Mouse (Mus musculus): Measurements from ENCODE around the gene Pou2f3. TPM values are rescaled to one million over a fixed set of nuclear protein-coding genes. Genes with fewer than 3 reads are reported as not detected.

Pou2f3 gene
- not detected in 2 replicates for total RNA-seq (2017)

DNA sequence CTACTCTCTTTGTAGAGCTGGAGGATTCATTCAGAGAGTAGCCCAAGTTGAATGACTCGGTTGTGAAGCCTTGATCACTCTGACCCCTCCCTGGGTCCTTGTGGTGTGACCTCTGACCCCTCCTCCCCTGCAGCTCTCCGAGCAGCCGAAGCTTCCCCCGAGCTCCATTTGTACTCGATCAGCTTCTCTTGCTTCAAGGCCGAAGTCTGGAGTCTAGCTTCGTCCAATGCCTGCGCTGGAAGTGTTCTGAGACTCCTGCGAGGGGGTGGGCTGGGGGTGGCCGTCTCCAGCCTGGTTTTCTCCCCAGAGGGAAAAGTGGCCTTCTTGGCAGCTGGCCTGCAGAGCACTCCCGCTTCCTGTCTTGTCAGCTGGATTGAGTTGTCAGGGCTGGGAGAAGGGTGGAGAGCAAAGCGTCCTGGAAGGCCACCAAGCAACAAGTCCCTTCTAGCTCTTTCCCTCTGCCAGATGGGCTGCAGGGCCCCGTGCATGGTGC, at the start of gene Pou2f3:
TSS of gene Pou2f3 (minus strand) at position 180 of the 493 bp plus-strand sequence.
- no peak for ATAC-seq (ENCODE audit: extremely low read depth, insufficient number of reproducible peaks, low FRiP score, poor library complexity, severe bottlenecking)

DNA sequence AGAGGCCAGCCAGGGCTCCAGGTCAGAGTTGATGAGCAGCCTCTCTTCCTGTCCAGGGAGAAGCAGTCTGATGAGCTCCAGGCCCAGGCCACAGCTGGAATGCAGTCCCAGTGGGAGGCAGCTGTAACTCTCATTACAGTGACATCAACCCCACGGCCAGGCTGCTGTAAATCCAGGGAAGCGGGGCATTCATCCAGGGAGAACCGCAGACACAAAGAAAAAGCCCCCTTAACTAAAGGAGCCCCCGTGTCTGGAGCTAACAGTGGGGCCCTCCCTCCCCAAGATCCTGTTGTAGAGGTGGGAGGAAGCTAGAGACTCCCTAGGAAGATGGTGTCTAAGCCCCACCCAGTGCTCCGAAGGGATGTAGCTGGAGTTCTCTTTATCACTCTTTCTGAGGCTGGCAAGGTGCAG, 43.1 kb upstream of the Pou2f3 start:
- no peak for ATAC-seq (ENCODE audit: extremely low read depth, insufficient number of reproducible peaks, low FRiP score, poor library complexity, severe bottlenecking)

DNA sequence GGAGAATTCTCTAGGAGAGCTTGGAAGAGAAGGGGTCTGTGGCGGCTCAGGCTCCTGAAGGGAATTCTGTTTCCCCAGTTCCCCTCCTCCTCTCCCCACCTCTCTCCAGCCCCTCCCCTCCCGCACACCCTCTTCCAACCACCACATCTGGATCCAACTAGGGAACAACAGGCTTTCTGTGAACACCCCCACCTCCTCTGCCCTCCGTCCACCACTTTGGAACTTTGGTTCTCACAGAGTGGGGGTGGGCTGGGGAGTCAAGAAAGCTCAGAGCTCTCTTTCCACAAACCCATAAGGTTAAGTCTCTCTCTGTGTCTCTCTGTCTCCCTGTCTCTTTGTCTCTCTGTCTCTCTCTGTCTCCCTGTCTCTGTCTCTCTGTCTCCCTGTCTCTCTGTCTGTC, 42.6 kb upstream of the Pou2f3 start:
- ATAC-seq (ENCODE audit: extremely low read depth, insufficient number of reproducible peaks, low FRiP score, poor library complexity, severe bottlenecking), result no peak

DNA sequence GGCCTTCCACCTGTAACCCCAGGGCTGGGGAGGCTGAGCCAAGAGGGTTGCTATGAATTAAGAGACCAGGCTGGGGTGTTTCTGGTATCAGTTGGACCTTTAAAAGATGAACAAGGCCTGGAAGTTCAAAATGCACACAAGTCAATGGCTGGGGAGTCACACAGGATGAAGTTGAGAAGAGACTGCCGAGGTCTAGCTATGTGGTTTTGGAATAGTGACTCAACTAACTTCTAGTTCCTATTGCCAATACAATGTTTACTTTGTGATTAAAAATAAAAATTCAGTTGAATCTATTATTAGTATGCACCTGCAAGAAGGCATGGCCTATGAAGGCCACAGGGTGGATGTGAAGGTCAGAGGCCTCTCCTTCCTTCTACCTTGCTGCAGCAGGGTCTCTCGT, 41.6 kb upstream of the Pou2f3 start:
- ATAC-seq (ENCODE audit: extremely low read depth, insufficient number of reproducible peaks, low FRiP score, poor library complexity, severe bottlenecking), result no peak

DNA sequence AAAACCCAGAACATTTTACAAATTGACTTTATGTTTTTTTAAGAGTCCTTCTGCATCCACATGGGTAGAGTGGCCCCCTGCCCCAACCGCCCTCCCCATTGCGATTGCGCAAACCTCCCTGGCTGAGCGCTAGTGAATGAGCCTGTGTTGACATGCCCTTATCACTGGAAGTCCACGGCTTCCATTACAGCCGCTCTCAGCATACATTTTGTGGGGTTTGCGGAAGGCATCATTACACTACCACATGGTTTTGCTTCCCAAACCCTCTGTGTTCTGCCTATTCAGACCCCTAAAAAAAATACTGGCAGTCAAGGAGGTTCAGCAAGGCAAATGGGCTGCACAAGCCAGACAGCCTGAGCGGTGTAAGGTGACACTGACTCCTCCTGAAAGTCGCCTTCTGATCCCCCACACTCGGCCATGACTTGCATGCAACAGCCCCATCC, 36.6 kb upstream of the Pou2f3 start:
- ATAC-seq (ENCODE audit: extremely low read depth, insufficient number of reproducible peaks, low FRiP score, poor library complexity, severe bottlenecking), result no peak

DNA sequence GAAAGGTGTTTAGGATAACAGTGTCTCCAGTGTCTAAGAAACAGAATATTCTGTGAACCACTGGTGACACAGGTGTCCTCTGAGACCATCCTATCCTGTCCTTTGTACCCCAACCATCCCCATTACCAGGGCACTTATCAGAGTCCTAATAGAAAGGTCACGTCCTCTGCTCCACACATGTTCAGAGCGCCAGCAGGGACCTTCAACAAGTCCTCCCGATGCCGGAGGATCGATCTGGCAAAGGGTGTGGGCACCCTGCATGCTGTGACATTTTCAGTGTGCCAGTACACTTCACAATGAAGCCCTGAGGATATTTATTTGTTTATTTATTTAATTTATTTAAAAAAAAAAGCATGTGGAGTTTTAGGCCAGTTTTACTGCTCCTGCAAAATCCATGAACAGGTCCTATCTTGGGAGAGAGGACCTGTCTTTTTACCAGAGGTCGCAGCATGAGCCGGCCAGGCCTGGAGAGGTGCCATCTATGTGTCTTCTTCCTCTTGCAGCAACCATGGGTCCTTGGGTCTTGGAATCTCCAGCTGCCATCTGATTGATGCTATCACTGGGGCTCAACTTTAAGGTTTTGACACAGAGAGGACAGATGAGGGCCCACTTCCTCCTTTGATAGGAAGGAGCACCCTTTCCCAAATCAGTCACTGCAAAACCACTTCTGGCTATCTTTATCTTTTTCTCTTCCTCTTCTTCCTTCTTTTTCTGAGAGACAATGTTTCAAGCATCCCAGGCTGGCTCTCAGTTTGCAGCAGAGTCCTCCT, 35.8 kb upstream of the Pou2f3 start:
- ATAC-seq (ENCODE audit: extremely low read depth, insufficient number of reproducible peaks, low FRiP score, poor library complexity, severe bottlenecking), result no peak

DNA sequence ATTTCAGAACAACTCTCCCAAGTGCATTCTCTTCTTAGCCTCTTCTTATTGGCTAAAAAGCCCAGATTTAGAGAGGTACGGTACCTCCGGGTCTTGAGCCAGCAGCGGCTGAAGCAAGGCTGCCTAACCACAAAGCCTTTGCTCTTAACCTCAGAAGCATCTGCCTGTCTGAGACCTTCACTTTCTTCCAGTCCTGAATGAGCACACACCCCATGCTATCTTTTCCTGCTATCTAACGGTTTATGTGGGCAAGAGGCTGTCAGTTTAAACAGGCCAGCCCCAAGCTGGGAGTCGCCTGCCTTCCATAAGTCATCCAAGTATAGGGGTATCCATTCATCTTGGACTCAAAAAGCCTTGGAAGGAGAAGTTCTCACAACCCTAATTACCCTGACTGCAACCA, 32.3 kb upstream of the Pou2f3 start:
- no peak for ATAC-seq (ENCODE audit: extremely low read depth, insufficient number of reproducible peaks, low FRiP score, poor library complexity, severe bottlenecking)

DNA sequence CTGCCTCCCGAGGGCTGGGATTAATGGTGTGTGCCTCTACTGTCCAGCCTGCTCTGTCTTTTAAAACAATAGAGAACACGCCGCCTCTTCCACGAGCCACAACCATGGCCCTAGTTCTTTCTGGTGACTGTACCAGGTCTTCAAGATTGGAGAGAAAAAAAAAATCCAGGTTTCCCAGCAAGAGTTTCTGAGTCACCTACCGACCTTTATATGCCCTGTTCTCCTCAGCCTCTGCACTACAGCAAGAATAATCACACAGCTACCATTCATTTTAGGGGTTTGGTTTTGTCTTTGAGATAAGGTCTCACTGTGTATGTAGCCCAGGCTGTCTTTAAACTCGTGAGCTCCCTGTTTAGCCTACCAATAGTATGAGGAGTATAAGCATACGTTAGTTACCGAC, 31.8 kb upstream of the Pou2f3 start:
- no peak for ATAC-seq (ENCODE audit: extremely low read depth, insufficient number of reproducible peaks, low FRiP score, poor library complexity, severe bottlenecking)

DNA sequence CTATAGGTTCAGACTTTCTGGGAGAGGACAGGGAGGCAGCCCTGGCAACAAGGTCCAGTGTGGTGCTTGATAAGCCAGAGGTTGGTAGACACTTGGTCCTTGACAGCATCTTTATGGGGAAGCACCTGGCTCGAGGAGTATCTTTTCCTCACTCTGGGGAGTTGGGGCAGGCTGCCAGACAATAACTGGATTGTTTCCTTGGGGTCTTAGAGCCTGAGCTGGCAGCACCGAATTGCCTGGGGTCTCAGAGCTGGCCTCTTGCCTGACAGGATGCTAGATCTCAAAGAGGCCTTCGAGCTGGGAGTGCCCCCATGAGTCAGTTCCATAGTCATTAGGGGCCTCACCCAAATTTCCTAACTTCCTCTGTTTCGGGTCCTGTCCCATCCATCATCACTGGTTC, 31.1 kb upstream of the Pou2f3 start:
- ATAC-seq (ENCODE audit: extremely low read depth, insufficient number of reproducible peaks, low FRiP score, poor library complexity, severe bottlenecking), result no peak

DNA sequence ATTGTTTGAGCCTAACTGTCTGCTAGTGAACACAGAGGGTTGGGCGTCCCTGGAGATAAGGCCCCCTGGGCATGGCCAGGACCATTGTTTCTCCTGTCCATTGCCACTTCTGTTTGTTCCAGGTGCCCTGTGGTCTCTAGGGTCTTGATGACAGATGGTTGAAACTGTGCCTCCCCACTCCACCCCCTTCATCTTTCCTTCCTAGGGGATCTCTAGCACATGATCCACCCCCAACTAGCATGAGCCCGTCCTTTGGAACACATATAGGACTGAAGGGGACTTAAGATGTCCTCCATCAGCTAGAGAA, 30.4 kb upstream of the Pou2f3 start:
- ATAC-seq (ENCODE audit: extremely low read depth, insufficient number of reproducible peaks, low FRiP score, poor library complexity, severe bottlenecking), result no peak

DNA sequence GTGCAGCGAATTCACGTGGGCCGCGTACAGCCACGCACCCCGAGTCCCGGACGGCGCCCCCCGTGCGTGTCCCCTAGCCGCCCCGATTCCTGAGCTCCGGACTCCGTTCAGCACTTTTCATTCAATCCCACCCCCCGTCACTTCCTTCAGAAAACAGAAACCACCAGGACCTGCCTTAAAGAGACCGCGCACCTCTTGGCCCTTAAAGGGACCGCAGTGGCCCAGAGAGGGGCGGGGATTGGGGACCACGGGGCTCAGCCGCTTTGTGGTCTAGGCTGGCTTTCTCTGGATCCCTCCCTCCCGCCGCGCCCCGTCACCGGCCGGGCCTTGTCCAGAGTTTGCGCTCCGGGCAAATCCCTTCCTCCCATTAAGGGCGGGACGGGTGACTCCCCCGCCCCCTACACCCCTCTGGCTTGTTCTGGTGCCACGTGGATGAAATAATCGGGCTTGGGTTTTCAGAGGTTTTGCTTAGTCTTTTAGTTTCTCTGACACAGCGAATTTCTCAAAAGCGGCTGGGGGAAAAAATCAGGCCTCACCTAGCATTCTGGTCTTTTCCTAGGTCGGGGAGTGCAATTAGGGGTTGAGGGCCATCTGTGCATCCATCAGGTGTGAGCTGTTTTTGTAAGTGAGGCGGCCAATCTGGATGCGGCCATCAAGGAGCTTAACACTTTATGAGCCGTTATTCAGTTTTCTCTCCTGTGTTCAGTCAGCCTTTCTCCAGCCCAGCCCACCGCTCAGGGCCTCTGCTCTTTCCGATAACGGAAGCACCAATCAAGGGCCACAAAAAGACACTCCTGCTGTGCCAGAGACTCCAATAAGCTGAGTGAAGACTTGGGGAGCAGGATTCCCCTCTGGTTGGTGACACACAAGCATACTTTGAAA, 29.8 kb upstream of the Pou2f3 start, which contains the start of gene Oaf:
TSS of gene Oaf (minus strand) at position 200 of the 882 bp plus-strand sequence.
- ATAC-seq (ENCODE audit: extremely low read depth, insufficient number of reproducible peaks, low FRiP score, poor library complexity, severe bottlenecking), result no peak; the same call in 1 of the 2 replicates

DNA sequence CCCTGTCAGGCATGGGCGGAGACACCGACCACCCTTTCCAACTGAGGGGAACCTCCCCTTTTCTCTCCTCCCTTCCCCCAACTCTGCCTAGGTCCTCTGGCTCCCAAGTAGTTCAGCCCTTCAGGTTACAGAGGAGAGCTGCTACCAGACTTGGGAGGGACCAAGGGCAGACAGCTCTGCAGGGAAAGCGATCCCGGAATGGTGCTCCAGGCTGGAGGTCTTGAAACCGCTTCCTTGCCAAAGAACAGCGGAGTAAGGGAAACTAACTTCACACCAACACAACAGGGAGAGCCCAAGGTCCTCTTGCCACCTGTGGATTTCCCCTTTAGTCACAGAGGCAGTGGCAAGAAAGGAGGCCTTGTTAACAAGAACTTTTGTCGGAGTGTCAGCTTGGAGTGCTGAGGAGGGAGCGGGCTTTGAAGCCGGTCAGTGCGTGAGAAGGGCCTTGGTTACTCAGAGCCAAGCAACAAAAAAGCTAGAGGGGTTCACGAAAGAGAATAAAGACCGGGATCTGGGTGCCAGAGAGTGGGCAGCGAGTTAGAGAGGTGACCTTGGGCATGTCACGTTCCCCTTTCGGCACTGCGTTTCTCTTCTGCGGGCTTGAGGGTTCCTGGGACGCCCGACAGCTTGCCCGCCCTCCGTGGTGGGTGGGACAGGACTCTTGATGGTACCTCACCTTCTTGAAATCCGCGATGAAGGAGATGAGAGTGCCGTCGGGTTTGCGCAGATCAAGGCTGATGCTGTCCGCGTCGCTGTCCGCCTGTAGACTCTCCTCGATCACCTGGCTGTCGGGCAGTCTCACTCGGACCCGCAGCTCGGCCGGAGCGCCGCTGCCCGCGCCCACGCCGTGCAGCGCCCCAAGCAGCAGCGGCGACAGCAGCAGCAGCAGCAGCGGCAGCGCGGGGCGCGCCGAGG, 28.7 kb upstream of the Pou2f3 start:
- no peak for ATAC-seq (ENCODE audit: extremely low read depth, insufficient number of reproducible peaks, low FRiP score, poor library complexity, severe bottlenecking)

DNA sequence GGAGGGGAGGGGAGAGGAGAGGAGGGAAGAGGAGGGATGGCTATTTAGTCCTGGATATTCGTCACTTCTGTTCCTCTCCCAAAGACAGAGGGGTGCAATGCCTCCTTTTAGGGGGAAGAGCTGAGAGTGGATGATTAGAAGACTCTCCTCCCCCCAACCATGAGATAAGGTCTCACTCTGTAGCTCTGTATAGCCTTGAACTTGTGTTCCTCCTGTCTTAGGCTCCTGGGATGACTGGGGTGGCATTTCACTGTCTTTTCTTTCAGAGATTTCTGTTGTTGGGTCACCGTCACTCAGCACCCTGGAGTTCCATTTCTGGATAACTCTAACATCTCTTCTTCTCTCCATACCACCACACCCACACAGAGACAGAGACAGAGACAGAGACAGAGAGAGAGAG, 28.0 kb upstream of the Pou2f3 start:
- no peak for ATAC-seq (ENCODE audit: extremely low read depth, insufficient number of reproducible peaks, low FRiP score, poor library complexity, severe bottlenecking)

DNA sequence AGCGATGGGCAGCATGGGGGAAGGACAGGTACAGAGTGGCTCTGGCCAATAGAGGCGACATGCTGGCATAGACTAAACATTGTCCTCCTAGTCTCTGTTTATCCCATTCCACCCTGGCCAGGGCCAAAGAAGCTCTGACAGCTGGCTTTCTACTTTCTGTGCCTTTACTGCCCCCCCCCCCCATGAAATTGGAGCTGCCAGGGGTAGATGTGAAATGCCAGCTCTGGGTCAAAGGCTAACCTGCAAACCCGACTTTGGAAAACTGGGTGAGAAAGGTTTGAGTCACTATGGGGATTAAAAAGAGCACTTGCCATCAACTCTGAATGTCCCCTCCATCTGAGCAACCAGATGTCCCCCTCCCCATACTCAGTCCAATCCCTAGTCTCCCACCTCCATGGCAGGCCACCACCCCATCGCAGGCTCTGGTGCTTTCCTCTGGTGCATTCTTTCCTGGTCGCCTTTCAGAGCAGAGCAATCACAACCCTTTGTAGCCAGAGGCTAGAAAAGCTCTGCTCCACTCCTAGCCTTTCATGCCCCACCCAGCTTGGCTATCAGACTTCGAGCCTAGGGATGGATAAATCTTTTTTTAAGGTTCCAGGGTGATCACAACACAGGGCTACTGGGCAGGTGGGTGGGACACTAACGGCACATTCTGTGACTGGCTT, 27.1 kb upstream of the Pou2f3 start:
- no peak for ATAC-seq (ENCODE audit: extremely low read depth, insufficient number of reproducible peaks, low FRiP score, poor library complexity, severe bottlenecking)

DNA sequence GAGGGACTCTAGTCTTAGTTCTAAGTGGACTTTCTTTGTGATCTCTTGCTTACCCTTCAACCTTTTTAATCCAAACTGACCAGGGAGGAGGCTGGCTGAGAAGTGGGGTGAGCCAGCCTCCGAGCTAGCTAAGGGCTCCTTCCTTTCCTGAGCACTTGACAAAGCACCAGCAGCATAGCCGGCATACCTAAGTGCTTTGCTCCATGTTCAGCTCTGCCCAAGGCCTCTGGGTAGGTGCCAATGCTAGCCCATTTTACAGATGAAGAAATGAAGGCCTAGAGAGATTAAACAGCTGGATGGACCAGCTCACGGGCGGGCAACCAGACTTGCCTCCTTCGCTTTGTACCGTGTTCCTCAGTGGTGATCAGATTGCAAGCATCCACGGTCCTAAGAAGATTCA, 26.4 kb upstream of the Pou2f3 start:
- no peak for ATAC-seq (ENCODE audit: extremely low read depth, insufficient number of reproducible peaks, low FRiP score, poor library complexity, severe bottlenecking)

DNA sequence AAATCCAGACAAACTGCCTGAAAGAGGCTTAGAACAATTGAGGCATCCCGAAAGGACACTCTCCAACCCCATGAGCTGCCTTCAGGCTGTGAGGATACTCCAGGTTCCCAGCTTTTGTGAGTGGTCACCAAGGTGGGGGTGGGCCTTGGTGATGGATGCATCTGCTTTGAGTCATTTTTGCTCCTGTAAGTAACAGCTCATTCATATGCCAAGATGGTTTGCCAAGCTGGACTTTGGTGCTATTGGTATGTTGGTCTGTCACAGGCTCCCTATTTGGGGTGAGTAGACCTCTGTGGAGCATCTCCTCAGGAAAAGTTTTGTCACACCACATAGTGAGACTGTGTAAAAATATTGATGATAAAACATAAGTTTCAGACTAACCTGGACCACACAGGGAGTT, 25.9 kb upstream of the Pou2f3 start:
- no peak for ATAC-seq (ENCODE audit: extremely low read depth, insufficient number of reproducible peaks, low FRiP score, poor library complexity, severe bottlenecking)

DNA sequence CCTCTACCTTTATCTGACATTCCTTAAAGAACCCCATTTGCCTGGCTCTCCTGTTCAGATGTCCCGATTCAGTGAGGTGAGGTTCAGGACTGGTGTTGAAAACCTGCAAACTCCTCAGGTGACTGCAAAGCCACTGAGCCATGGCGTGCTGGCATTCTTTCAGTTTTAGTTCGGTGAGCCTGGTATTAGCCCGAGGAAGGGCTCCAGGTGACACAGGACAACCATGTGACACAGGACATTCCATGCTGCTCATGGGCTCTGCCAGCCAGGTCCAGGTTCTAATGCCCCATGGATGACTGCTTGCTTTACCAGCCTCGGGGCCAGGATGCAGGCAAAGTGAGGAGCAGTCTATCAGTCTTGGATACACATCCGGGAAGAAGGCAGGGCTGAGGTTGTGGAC, 25.2 kb upstream of the Pou2f3 start:
- ATAC-seq (ENCODE audit: extremely low read depth, insufficient number of reproducible peaks, low FRiP score, poor library complexity, severe bottlenecking), result no peak

DNA sequence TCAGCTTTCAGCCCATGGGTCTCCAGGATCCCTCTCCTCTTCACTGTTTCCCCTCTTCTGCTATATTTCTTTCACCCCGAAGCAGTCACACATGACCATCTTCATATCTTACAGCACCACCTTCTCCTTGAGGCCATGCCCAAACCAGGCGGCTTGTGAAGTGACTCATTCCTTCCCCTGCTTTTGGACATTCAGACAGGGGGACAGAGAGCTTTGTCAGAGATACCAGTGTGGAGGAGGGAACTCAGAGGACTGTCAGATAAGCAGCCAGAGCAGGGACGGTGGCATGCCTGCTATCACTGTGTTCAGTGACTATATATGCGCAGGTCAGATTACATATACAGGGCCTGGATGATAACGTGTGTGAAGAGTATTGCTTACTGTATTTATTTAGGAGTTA, 24.3 kb upstream of the Pou2f3 start:
- no peak for ATAC-seq (ENCODE audit: extremely low read depth, insufficient number of reproducible peaks, low FRiP score, poor library complexity, severe bottlenecking)

DNA sequence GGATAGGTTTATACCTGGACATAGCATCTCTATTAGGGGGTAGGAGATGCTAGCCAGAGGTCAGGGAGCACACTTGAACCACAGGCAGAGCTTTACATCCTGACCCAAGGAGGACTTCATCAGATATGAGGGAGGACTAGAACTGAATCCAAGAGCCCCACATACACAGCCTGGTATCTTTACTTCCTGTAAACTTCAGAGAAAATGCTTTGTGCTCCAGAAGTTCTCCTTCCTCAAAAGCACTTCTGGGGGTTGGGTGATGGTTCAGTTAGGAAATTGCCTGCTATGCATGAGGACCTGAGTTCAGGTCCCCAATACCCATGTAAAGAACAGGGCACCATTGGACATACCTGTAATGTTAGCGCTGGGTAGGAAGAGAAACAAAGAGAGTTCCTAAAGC, 23.3 kb upstream of the Pou2f3 start:
- ATAC-seq (ENCODE audit: extremely low read depth, insufficient number of reproducible peaks, low FRiP score, poor library complexity, severe bottlenecking), result no peak
